Mouse (Mus musculus) G1E (cell line): ENCODE measurements at regions not wholly inside any gene's neighbourhood (a gene's known extent, or its start where the extent isn't known, plus 50 kb on each side); places are given as distances from the start of the nearest gene placed in this dataset.

Experiments
- ATAC-seq: 2 replicates; pipeline ENCODE4 v1.8.0; 2016; ENCODE audit warnings: mild to moderate bottlenecking; ENCODE audit not compliant: insufficient number of reproducible peaks, poor library complexity, low FRiP score, severe bottlenecking; ENCODE audit errors: extremely low read depth
- DNase-seq: peaks from one replicate; pipeline ENCODE4 v3.0.0; 2012; ENCODE audit warnings: low spot score
- H3K27me3 ChIP-seq: 2 replicates; pipeline ENCODE4 v1.6.1; 2012; ENCODE audit warnings: mild to moderate bottlenecking, low read length, inconsistent platforms; ENCODE audit not compliant: insufficient read depth
- H3K36me3 ChIP-seq: replicated peaks from 2 replicates; pipeline ENCODE3; 2012; ENCODE audit warnings: mild to moderate bottlenecking, inconsistent platforms
- H3K4me1 ChIP-seq: 2 replicates; pipeline ENCODE4 v1.6.1; 2012; ENCODE audit warnings: low read depth, low read length, inconsistent platforms, mixed read lengths; ENCODE audit not compliant: insufficient read depth
- H3K4me3 ChIP-seq: 2 replicates; pipeline ENCODE4 v1.5.1; 2012; ENCODE audit warnings: low read depth, mild to moderate bottlenecking, inconsistent platforms, low read length, moderate library complexity, mixed read lengths
- H3K9me3 ChIP-seq: replicated peaks from 2 replicates; pipeline ENCODE4 v1.6.1; 2012; ENCODE audit warnings: inconsistent platforms
- CTCF ChIP-seq: IDR thresholded peaks from 2 replicates; pipeline ENCODE4 v1.5.1; 2012; ENCODE audit warnings: low read depth, low read length, inconsistent platforms, mixed read lengths
- GATA1 ChIP-seq: IDR thresholded peaks from 2 replicates; pipeline ENCODE4 v1.6.1; 2012; ENCODE audit warnings: borderline replicate concordance, low read length, inconsistent platforms, mixed read lengths
- GATA2 ChIP-seq: IDR thresholded peaks from 2 replicates; pipeline ENCODE4 v1.6.1; 2012; ENCODE audit warnings: low read depth, low read length, inconsistent platforms, borderline replicate concordance
- POLR2AphosphoS5 ChIP-seq: IDR thresholded peaks from 2 replicates; pipeline ENCODE4 v1.6.1; 2012; ENCODE audit warnings: low read depth, low read length, inconsistent platforms; ENCODE audit not compliant: insufficient replicate concordance
- TAL1 ChIP-seq: conservative IDR thresholded peaks from 2 replicates; pipeline ENCODE4 v1.6.1; 2012; ENCODE audit warnings: low read depth, low read length, inconsistent platforms, mixed read lengths

GRCm38 (mm10) chr1:83495022-83495421 is 87.0 kb upstream of the Sphkap start:
- ATAC-seq (no peak), DNase-seq (no peak)
- Histone ChIP-seq H3K27me3 (no peaks in the 10 kb centered on the region), H3K4me3 (no peak overlapping the region), H3K9me3 (0 out of 2 replicates have a peak, but pooled peaks cover 4% of the 10 kb centered on the region), H3K36me3 (no peaks in the 10 kb centered on the region), H3K4me1 (no peaks in the 10 kb centered on the region)
- TF ChIP-seq CTCF (no peak), GATA1 (no peak), POLR2AphosphoS5 (no peak), TAL1 (no peak), GATA2 (no peak)

- TF ChIP-seq GATA1 (no peak), TAL1 (no peak), GATA2 (no peak), CTCF (no peak), POLR2AphosphoS5 (no peak)
- no peaks in the 10 kb centered on the region for H3K4me1 ChIP-seq
- DNase-seq = no peak
- 0 out of 2 replicates have a peak, but pooled peaks cover 3% of the 10 kb centered on the region for H3K9me3 ChIP-seq
- no peak for ATAC-seq
- no peak overlapping the region for H3K4me3 ChIP-seq
- H3K36me3 ChIP-seq = no peaks in the 10 kb centered on the region
- no peaks in the 10 kb centered on the region for H3K27me3 ChIP-seq
These were observed 71.1 kb upstream of the Sphkap start for GRCm38 (mm10) chr1:83479111-83479510.
